Mouse (Mus musculus): ENCODE measurements at regions not wholly inside any gene's neighbourhood (a gene's known extent, or its start where the extent isn't known, plus 50 kb on each side); places are given as distances from the start of the nearest gene placed in this dataset.

- H3K27ac ChIP-seq (ENCODE audit: control insufficient read depth, low read depth, low read length): no peak overlapping the region
- H3K79me2 ChIP-seq (ENCODE audit: control insufficient read depth, insufficient read depth, low read length, poor library complexity): no peaks in the 10 kb centered on the region
- no peak for DNase-seq (ENCODE audit: low read depth, low spot score)
- H3K9me3 ChIP-seq (replicated peaks; ENCODE audit: insufficient read depth, low read length): no peaks in the 10 kb centered on the region
- no peaks in the 10 kb centered on the region for H3K4me1 ChIP-seq (ENCODE audit: control insufficient read depth in 1 of 2, insufficient read depth in 2 of 2, low read length in 2 of 2)
- H3K4me3 ChIP-seq (ENCODE audit: control insufficient read depth in 1 of 2, insufficient read depth in 1 of 2, low read depth in 2 of 2, low read length in 2 of 2): no peak overlapping the region
- H3K27me3 ChIP-seq (ENCODE audit: control insufficient read depth in 1 of 2, insufficient read depth in 2 of 2, low read length in 2 of 2): no peaks in the 10 kb centered on the region
- H3K9ac ChIP-seq (ENCODE audit: control insufficient read depth, low read depth, low read length, poor library complexity, severe bottlenecking): no peak overlapping the region
- no peaks in the 10 kb centered on the region for H3K36me3 ChIP-seq (ENCODE audit: control insufficient read depth in 1 of 2, insufficient read depth in 2 of 2, low read length in 2 of 2)
- no peak for TF ChIP-seq GABPA (IDR thresholded peaks at IDR 0.05; ENCODE audit: low read depth, low read length)
- TF ChIP-seq TCF12 (IDR thresholded peaks at IDR 0.05; ENCODE audit: low read depth, low read length): no peak
- TF ChIP-seq KAT2A (conservative IDR thresholded peaks at IDR 0.05; ENCODE audit: low read depth, low read length): no peak
- TF ChIP-seq ZNF384 (IDR thresholded peaks at IDR 0.05; ENCODE audit: low read depth, low read length): no peak
- TF ChIP-seq RCOR1 (IDR thresholded peaks at IDR 0.05; ENCODE audit: low read depth, low read length): no peak
- TF ChIP-seq MAX (IDR thresholded peaks at IDR 0.05; ENCODE audit: low read length): no peak
- no peak for TF ChIP-seq RAD21 (IDR thresholded peaks at IDR 0.05; ENCODE audit: low read depth, low read length)
- TF ChIP-seq UBTF (IDR thresholded peaks at IDR 0.05; ENCODE audit: borderline replicate concordance, insufficient read depth, low read depth, low read length): no peak
- no peak for TF ChIP-seq SMC3 (IDR thresholded peaks at IDR 0.05; ENCODE audit: low read depth, low read length)
Measured at GRCm38 (mm10) chr8:34744682-34745081, 633.1 kb upstream of the Gm10131 start.

- Histone ChIP-seq H3K9me3 (replicated peaks; ENCODE audit: insufficient read depth, low read length) (no peaks in the 10 kb centered on the region), H3K27me3 (ENCODE audit: control insufficient read depth in 1 of 2, insufficient read depth in 2 of 2, low read length in 2 of 2) (no peaks in the 10 kb centered on the region), H3K4me3 (ENCODE audit: control insufficient read depth in 1 of 2, insufficient read depth in 1 of 2, low read depth in 2 of 2, low read length in 2 of 2) (no peak overlapping the region), H3K36me3 (ENCODE audit: control insufficient read depth in 1 of 2, insufficient read depth in 2 of 2, low read length in 2 of 2) (no peaks in the 10 kb centered on the region), H3K9ac (ENCODE audit: control insufficient read depth, low read depth, low read length, poor library complexity, severe bottlenecking) (no peak overlapping the region), H3K79me2 (ENCODE audit: control insufficient read depth, insufficient read depth, low read length, poor library complexity) (no peaks in the 10 kb centered on the region), H3K27ac (ENCODE audit: control insufficient read depth, low read depth, low read length) (no peak overlapping the region), H3K4me1 (ENCODE audit: control insufficient read depth in 1 of 2, insufficient read depth in 2 of 2, low read length in 2 of 2) (no peaks in the 10 kb centered on the region)
- no peak for DNase-seq (ENCODE audit: low read depth, low spot score)
- TF ChIP-seq RAD21 (IDR thresholded peaks at IDR 0.05; ENCODE audit: low read depth, low read length): no peak
- TF ChIP-seq ZC3H11A (IDR thresholded peaks at IDR 0.05; ENCODE audit: low read depth, low read length): no peak
- TF ChIP-seq SMC3 (IDR thresholded peaks at IDR 0.05; ENCODE audit: low read depth, low read length): no peak
- TF ChIP-seq POLR2AphosphoS2 (IDR thresholded peaks at IDR 0.05; ENCODE audit: low read length): no peak
- TF ChIP-seq CTCF (IDR thresholded peaks at IDR 0.05 in 2 of 3, conservative IDR thresholded peaks at IDR 0.05 in 1 of 3; ENCODE audit: control insufficient read depth in 1 of 3, insufficient read depth in 1 of 3, low read depth in 2 of 3, low read length in 3 of 3, poor library complexity in 1 of 3, severe bottlenecking in 1 of 3): no peak
- no peak for TF ChIP-seq UBTF (IDR thresholded peaks at IDR 0.05; ENCODE audit: borderline replicate concordance, insufficient read depth, low read depth, low read length)
- TF ChIP-seq MEF2A (IDR thresholded peaks at IDR 0.05; ENCODE audit: extremely low read depth, insufficient replicate concordance, low read depth, low read length, poor library complexity, severe bottlenecking): no peak
- no peak for TF ChIP-seq SIN3A (IDR thresholded peaks at IDR 0.05; ENCODE audit: low read length)
Measured at GRCm38 (mm10) chr8:34744179-34744578, 632.6 kb upstream of the Gm10131 start.

- no peak for DNase-seq (ENCODE audit: low read depth, low spot score)
- no peak for TF ChIP-seq KAT2A (conservative IDR thresholded peaks at IDR 0.05; ENCODE audit: low read depth, low read length)
- TF ChIP-seq TAL1 (IDR thresholded peaks at IDR 0.05; ENCODE audit: low read length): no peak
- no peak for TF ChIP-seq GATA1 (IDR thresholded peaks at IDR 0.05; ENCODE audit: low read depth, low read length)
- no peak for TF ChIP-seq TCF12 (IDR thresholded peaks at IDR 0.05; ENCODE audit: low read depth, low read length)
- no peak for TF ChIP-seq MXI1 (IDR thresholded peaks at IDR 0.05; ENCODE audit: low read depth, low read length)
- no peak for TF ChIP-seq E2F4 (IDR thresholded peaks at IDR 0.05; ENCODE audit: borderline replicate concordance, low read depth, low read length)
- no peak for TF ChIP-seq MYB (IDR thresholded peaks at IDR 0.05; ENCODE audit: low read depth, low read length)
- TF ChIP-seq MAZ (IDR thresholded peaks at IDR 0.05; ENCODE audit: low read depth, low read length): no peak
- TF ChIP-seq POLR2A (IDR thresholded peaks at IDR 0.05; ENCODE audit: control insufficient read depth in 1 of 2, insufficient read depth in 1 of 2, low read depth in 1 of 2, low read length in 2 of 2, poor library complexity in 1 of 2): no peak
- no peak for TF ChIP-seq MAX (IDR thresholded peaks at IDR 0.05; ENCODE audit: low read length)
- TF ChIP-seq CTCF (IDR thresholded peaks at IDR 0.05 in 2 of 3, conservative IDR thresholded peaks at IDR 0.05 in 1 of 3; ENCODE audit: control insufficient read depth in 1 of 3, insufficient read depth in 1 of 3, low read depth in 2 of 3, low read length in 3 of 3, poor library complexity in 1 of 3, severe bottlenecking in 1 of 3): no peak
- no peak for TF ChIP-seq ZMIZ1 (IDR thresholded peaks at IDR 0.05; ENCODE audit: low read depth, low read length)
- no peak for TF ChIP-seq MYC (IDR thresholded peaks at IDR 0.05; ENCODE audit: low read depth, low read length)
- no peak for TF ChIP-seq BHLHE40 (IDR thresholded peaks at IDR 0.05; ENCODE audit: borderline replicate concordance, low read depth, low read length)
- no peak for TF ChIP-seq TBP (IDR thresholded peaks at IDR 0.05; ENCODE audit: low read depth, low read length)
- TF ChIP-seq NELFE (IDR thresholded peaks at IDR 0.05; ENCODE audit: low read depth, low read length): no peak
- no peak for TF ChIP-seq JUND (IDR thresholded peaks at IDR 0.05; ENCODE audit: low read depth, low read length)
- TF ChIP-seq SIN3A (IDR thresholded peaks at IDR 0.05; ENCODE audit: low read length): no peak
- Histone ChIP-seq H3K4me1 (ENCODE audit: control insufficient read depth in 1 of 2, insufficient read depth in 2 of 2, low read length in 2 of 2) (no peaks in the 10 kb centered on the region), H3K4me3 (ENCODE audit: control insufficient read depth in 1 of 2, insufficient read depth in 1 of 2, low read depth in 2 of 2, low read length in 2 of 2) (no peak overlapping the region), H3K9me3 (replicated peaks; ENCODE audit: insufficient read depth, low read length) (no peaks in the 10 kb centered on the region), H3K27me3 (ENCODE audit: control insufficient read depth in 1 of 2, insufficient read depth in 2 of 2, low read length in 2 of 2) (no peaks in the 10 kb centered on the region), H3K27ac (ENCODE audit: control insufficient read depth, low read depth, low read length) (no peak overlapping the region), H3K36me3 (ENCODE audit: control insufficient read depth in 1 of 2, insufficient read depth in 2 of 2, low read length in 2 of 2) (no peaks in the 10 kb centered on the region), H3K79me2 (ENCODE audit: control insufficient read depth, insufficient read depth, low read length, poor library complexity) (no peaks in the 10 kb centered on the region), H3K9ac (ENCODE audit: control insufficient read depth, low read depth, low read length, poor library complexity, severe bottlenecking) (no peak overlapping the region)
Measured at GRCm38 (mm10) chr8:34743137-34743536, 631.6 kb upstream of the Gm10131 start.

All from MEL (cell line).